Mouse (Mus musculus) embryonic stem cell, embryonic (primary cell): ENCODE results near the gene Cnn1.

ENCODE experiments used
- CTCF ChIA-PET, 4 experiments: fragments of 300-600 bp in 2 of 4; fragments of 350-600 bp in 2 of 4; sonication (Branson Sonifier 250); formaldehyde crosslinking; loops; one replicate each; lab custom pipeline; 2022; ENCODE audit warnings: inconsistent platforms in 2 of 4; lab: Charles Lee
- POLR2A ChIA-PET, 4 experiments: fragments of 300-600 bp in 2 of 4; fragments of 350-600 bp in 2 of 4; sonication (Branson Sonifier 250); formaldehyde crosslinking; loops; one replicate each; lab custom pipeline; 2022; ENCODE audit warnings: antibody characterized with exemption in 4 of 4, inconsistent platforms in 1 of 4; lab: Charles Lee

The Cnn1 gene

DNA sequence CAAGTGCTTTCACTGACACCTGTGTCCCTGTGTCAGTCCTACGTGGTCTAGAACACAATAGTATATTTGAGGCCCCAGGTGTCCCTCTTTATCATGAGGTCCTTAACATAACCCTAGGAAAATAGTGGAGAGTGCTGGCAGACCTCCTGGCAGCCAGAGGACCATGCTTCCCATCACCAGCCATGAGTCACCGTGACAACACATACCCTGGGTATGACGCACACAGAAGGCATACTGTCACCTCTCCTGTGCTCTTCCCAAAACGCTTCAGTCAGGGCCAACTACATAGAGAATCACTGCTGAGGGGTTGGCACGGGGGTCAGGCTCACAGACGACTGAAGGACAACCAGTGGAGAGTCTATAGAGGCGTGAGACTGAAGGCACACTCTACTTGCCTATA lies 9.0 kb upstream of the Cnn1 start:
- POLR2A ChIA-PET = interaction anchor here in 3 of 4 experiments (0.5 to 5.1 kb wide), 6 partner anchors 13 to 108 kb away, joined by 3 to 45 read pairs (median 3); partner anchors contain the start of genes Gm49318 (in 1 of the 3) and Zfp653 (in 1 of the 3)
- CTCF ChIA-PET = interaction anchor here in 1 of 4 experiments (1.0 kb wide), 1 partner anchor 66 kb away, joined by 3 read pairs; no protein-coding TSS in a partner anchor

DNA sequence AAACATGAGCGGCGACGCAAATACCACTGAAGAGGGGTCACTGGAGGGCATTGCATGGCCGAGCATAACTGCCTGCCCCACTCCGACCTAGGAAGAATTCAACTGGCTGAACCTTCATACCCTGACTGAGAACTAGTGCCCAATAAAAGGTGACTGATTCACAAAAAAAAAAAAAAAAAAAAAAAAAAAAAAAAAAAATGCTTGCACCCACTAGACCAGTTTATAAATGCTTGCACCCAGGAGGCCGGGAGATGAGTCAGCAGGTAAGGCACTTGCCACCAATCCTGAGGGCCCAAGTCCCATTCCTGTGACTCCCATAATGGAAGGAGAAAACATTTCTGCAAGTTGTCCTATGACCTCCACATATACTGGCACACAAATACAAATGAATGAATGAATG lies 6.3 kb upstream of the Cnn1 start:
- POLR2A ChIA-PET = interaction anchor here in 1 of 4 experiments (0.6 kb wide), 1 partner anchor 132 kb away, joined by 3 read pairs; no protein-coding TSS in a partner anchor
- CTCF ChIA-PET = interaction anchor here in 1 of 4 experiments (0.7 kb wide), 1 partner anchor 135 kb away, joined by 3 read pairs; no protein-coding TSS in a partner anchor

- CTCF ChIA-PET = interaction anchor here (0.6 to 2.0 kb wide), 37 partner anchors 9 to 401 kb away, joined by 3 to 17 read pairs (median 4); partner anchors contain the start of genes Ecsit (in 2 of the 4) and Pigyl (in 1 of the 4)
- POLR2A ChIA-PET = interaction anchor here in 3 of 4 experiments (0.6 to 2.8 kb wide), 16 partner anchors 10 to 373 kb away, joined by 3 to 18 read pairs (median 4); partner anchors contain the start of genes Ecsit (in 2 of the 3), Ldlr (in 1 of the 3) and Pigyl (in 1 of the 3)
These were observed 3.1 kb upstream of the Cnn1 start for GRCm38 (mm10) chr9:22095854-22096307.

- ChIA-PET POLR2A (interaction anchor here in 3 of 4 experiments (0.6 to 3.7 kb wide), 8 partner anchors 11 to 772 kb away, joined by 3 to 22 read pairs (median 4); partner anchors contain the start of genes Ecsit (in 1 of the 3) and Zfp599 (in 1 of the 3)), CTCF (interaction anchor here in 1 of 4 experiments (0.7 to 2.3 kb wide), 2 partner anchors 15 to 43 kb away, joined by 3 to 5 read pairs; no protein-coding TSS in a partner anchor)
These were observed 906 bp downstream of the Cnn1 start for GRCm38 (mm10) chr9:22099922-22100321.

- CTCF ChIA-PET = interaction anchor here in 2 of 4 experiments (0.7 to 1.0 kb wide), 4 partner anchors 9 to 12 kb away, joined by 3 to 4 read pairs (median 3); no protein-coding TSS in a partner anchor
- POLR2A ChIA-PET = interaction anchor here in 1 of 4 experiments (0.6 to 0.9 kb wide), 2 partner anchors 29 to 198 kb away, joined by 3 to 6 read pairs; no protein-coding TSS in a partner anchor
These were observed 9.2 kb downstream of the Cnn1 start for GRCm38 (mm10) chr9:22108194-22108593.

DNA sequence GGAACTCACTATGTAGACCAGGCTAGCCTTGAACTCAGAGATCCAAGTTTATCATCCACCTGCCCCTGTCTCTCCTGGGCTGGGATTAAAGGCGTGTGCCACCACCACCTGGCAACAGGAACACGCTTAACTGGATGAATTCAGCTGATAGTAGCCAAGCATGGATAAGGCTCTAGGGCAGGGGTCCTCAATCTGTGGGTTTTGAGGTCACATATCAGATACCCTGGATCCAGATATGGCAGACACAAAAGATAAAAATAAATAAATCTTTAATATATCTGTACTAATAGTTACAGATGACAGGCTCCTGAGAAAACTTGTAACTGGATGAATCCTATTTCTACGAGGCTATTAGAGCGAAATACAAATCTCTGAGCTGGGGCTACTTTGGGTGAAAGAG lies 16.6 kb downstream of the Cnn1 start:
- ChIA-PET POLR2A (interaction anchor here in 3 of 4 experiments (0.5 to 2.0 kb wide), 15 partner anchors 9 to 870 kb away, joined by 3 to 7 read pairs (median 4); partner anchors contain the start of genes Gm49318 (in 1 of the 3) and Pigyl (in 1 of the 3)), CTCF (interaction anchor here in 3 of 4 experiments (0.6 to 1.0 kb wide), 4 partner anchors 14 to 292 kb away, joined by 3 to 5 read pairs (median 3); no protein-coding TSS in a partner anchor)

GRCm38 (mm10) chr9:22116086-22116485 lies 17.1 kb downstream of the Cnn1 start:
- POLR2A ChIA-PET = interaction anchor here (0.5 to 2.0 kb wide), 17 partner anchors 8 to 871 kb away, joined by 3 to 7 read pairs (median 4); partner anchors contain the start of genes Pigyl (in 2 of the 4) and Gm49318 (in 1 of the 4)
- CTCF ChIA-PET = interaction anchor here (0.6 to 2.8 kb wide), 7 partner anchors 14 to 292 kb away, joined by 3 to 15 read pairs (median 5); no protein-coding TSS in a partner anchor

DNA sequence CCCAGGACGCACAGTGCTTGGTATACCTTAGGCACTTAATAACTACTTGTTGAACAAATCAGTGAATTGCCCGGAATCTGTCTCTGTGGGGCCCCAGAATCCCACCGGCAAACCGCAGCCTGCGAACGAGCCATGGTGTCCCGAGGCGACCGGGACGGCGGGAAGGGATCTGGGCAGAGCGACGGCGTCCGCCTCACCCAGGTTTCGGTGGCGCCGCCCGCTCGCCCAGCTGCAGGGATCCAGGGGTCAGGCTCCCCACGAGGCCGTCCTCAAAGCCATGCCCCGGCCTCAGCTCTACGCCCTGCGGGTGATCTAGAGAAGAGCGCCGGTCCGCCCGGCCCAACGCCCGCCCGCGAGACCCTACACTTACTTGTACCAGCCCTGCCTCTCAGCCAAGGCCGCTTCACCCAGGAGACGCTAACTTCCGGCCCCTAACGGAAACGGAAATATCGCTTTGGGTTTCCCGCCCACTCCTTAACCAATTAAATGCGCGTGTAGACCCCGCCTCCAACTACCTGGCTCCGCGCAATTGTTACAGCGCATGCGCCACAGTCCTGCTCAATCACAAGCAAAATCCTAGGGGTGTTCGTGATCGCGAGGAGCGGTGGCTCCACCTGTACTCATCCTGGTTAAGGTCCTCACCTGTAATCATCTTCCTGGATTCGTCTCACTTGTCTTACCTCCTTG lies 17.9 kb downstream of the Cnn1 start, which contains the start of gene Elof1:
TSS of gene Elof1 (minus strand) at position 433 of the 687 bp plus-strand sequence.
- ChIA-PET CTCF (interaction anchor here in 3 of 4 experiments (0.6 to 2.9 kb wide), 21 partner anchors 9 to 294 kb away, joined by 3 to 29 read pairs (median 5); partner anchors contain the start of genes 9530077C05Rik (in 1 of the 3), Cnn1 (in 1 of the 3), Swsap1 (in 1 of the 3) and Zfp809 (in 1 of the 3)), POLR2A (interaction anchor here in 3 of 4 experiments (0.5 to 2.7 kb wide), 18 partner anchors 8 to 1167 kb away, joined by 3 to 17 read pairs (median 4); partner anchors contain the start of genes Pigyl (in 2 of the 3), Ecsit (in 1 of the 3) and Gm49318 (in 1 of the 3))

GRCm38 (mm10) chr9:22117754-22118456 lies 18.9 kb downstream of the Cnn1 start:
- CTCF ChIA-PET = interaction anchor here (0.5 to 2.9 kb wide), 45 partner anchors 9 to 569 kb away, joined by 3 to 29 read pairs (median 4); partner anchors contain the start of genes 9530077C05Rik (in 1 of the 4), Acp5 (in 1 of the 4), Cnn1 (in 1 of the 4) and Ecsit (in 1 of the 4)
- POLR2A ChIA-PET = interaction anchor here in 3 of 4 experiments (0.6 to 2.7 kb wide), 27 partner anchors 8 to 335 kb away, joined by 3 to 17 read pairs (median 4); partner anchors contain the start of genes Acp5 (in 1 of the 3), Anln (in 1 of the 3), Ecsit (in 1 of the 3) and Gm49318 (in 1 of the 3)

DNA sequence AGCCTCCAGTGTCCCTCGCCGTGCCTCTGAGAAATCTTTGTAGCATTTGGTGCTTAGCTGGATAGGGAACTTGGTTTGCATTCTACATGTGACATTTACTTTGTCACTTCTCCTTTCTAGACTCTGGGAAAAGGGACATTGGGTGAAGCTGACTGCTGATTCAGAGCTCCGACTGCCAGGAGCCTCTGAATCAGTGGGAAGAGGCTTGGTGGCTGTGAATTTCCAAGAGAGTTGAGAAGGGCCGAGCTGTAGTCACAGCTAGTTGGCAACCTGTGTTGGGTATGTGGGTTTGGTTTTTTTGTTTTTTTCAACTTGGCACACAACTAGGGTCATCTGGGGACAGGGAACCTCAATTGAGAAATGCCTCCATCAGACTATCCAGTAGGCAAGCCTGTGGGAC lies 20.5 kb downstream of the Cnn1 start:
- POLR2A ChIA-PET = interaction anchor here in 2 of 4 experiments (0.8 to 2.7 kb wide), 6 partner anchors 31 to 140 kb away, joined by 3 to 17 read pairs (median 4); partner anchors contain the start of genes Ecsit (in 1 of the 2), Gm49318 (in 1 of the 2), Pigyl (in 1 of the 2) and Zfp599 (in 1 of the 2)
- CTCF ChIA-PET = interaction anchor here in 3 of 4 experiments (1.8 to 2.9 kb wide), 5 partner anchors 13 to 24 kb away, joined by 7 to 29 read pairs (median 10); no protein-coding TSS in a partner anchor

- POLR2A ChIA-PET = interaction anchor here in 2 of 4 experiments (0.7 to 3.1 kb wide), 3 partner anchors 10 to 1083 kb away, joined by 3 to 9 read pairs (median 8); no protein-coding TSS in a partner anchor
These were observed 22.5 kb downstream of the Cnn1 start for GRCm38 (mm10) chr9:22121545-22121944.

DNA sequence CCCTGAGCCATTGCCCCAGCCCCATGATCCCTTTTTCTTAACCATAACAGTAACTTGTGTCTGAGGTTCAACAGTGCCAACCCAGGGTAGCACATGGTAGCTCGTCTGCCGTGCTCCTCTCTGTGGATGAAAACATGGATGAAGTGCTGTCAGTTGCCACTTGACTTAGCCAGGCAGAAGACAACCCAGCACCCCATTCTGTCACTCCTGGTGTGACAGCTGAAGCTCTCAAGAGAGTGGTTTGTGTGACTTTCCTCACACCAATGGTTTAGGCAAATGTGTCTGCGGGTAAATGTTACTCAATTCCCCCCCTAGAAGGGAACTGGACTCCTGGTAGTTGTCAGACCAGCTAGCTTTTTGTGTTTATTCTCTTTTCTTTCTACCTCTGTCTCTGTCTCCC lies 23.0 kb downstream of the Cnn1 start:
- POLR2A ChIA-PET = interaction anchor here in 3 of 4 experiments (1.1 to 3.1 kb wide), 5 partner anchors 9 to 44 kb away, joined by 3 to 9 read pairs (median 4); partner anchors contain the start of gene Pigyl (in 1 of the 3)

More at GRCm38 (mm10) chr9:22121545-22121944, 22.5 kb downstream of the Cnn1 start:
- CTCF ChIA-PET = interaction anchor here in 2 of 4 experiments (0.6 to 1.0 kb wide), 2 partner anchors 22 to 28 kb away, joined by 3 read pairs; no protein-coding TSS in a partner anchor

DNA sequence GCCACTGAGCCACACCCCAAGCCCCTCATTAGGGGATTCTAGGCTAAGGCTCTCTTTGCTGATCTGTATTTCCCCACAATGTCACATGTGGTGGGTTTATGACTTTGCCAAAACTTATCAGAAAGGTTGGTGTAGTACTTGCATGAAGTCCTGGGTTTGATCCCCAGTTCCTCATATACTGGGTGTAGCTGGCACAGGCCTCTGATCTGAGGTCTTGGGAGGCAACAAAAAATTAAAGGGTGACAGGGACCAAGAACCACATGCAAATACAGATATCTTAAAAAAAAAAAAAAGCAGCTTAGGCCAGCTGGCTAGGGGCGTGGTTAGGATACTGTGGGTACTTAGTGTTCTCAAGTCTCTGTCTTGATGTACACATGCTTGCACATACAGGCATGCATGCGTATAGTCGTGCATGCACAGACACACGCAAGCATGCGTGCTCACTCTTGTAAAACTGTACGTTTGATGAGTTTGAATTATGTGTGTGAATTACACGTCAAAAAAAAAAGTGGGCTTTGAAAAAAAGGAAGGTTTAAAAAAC lies 24.1 kb downstream of the Cnn1 start:
- ChIA-PET CTCF (interaction anchor here in 2 of 4 experiments (0.6 kb wide), 2 partner anchors 26 to 33 kb away, joined by 3 to 6 read pairs; no protein-coding TSS in a partner anchor), POLR2A (interaction anchor here in 3 of 4 experiments (1.1 to 3.1 kb wide), 5 partner anchors 8 to 43 kb away, joined by 3 to 9 read pairs (median 4); partner anchors contain the start of gene Pigyl (in 1 of the 3))

More for the DNA sequence above, 23.0 kb downstream of the Cnn1 start:
- CTCF ChIA-PET = interaction anchor here in 2 of 4 experiments (0.6 to 1.0 kb wide), 2 partner anchors 21 to 27 kb away, joined by 3 read pairs; no protein-coding TSS in a partner anchor

DNA sequence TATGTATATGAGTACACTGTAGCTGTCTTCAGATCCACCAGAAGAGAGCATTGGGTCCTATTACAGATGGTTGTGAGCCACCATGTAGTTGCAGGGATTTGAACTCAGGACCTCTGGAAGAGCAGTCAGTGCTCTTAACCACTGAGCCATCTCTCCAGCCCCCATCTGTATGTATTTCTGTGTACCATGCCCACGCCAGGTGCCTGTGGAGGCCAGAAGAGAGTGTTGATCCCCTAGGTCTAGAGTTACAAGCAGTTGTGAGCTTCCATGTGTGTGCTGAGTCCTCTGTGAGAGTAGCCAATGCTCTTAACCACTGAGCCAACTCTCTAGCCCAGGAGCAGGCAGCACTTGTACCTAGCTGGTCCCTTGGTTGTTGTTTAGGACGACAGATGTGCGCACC lies 25.2 kb downstream of the Cnn1 start:
- ChIA-PET CTCF (interaction anchor here in 3 of 4 experiments (0.6 to 1.7 kb wide), 5 partner anchors 17 to 57 kb away, joined by 3 to 6 read pairs (median 5); no protein-coding TSS in a partner anchor), POLR2A (interaction anchor here in 1 of 4 experiments (0.7 to 1.0 kb wide), 2 partner anchors 8 to 12 kb away, joined by 3 to 4 read pairs; partner anchors contain the start of gene Acp5)
